Mouse (Mus musculus): ENCODE results near the gene Was. TPM values are rescaled to one million over a fixed set of nuclear protein-coding genes. Genes with fewer than 3 reads are reported as not detected.
"Not testable (repeated sequence)": the region's sequence is repeated elsewhere in the genome, so short reads cannot be mapped to it uniquely, and the experiment has no call there.

The Was gene
- polyA plus RNA-seq, 1 experiment from 2014 or later: 0.48 TPM

DNA sequence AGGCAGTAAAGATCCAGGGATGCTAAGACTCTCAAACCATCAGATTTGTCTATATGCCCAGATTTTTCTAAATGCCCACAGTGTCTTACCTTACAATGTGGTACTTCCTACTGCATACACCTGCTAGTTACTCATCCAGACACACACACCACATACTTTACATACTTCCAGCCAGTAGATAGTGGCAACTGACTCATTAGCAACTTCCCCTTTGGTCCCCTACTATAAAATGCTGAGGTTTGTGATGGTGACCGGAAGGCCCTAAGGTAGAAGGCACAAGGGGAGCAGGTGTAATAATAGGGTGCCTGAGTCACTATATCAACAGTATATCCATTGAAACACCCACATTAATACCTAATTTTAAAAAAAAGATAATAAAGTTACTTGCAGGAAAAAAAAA is 21.1 kb downstream of the Was start:
- Histone ChIP-seq H3K27ac (replicated peaks; ENCODE audit: low read depth, low read length) (no peak overlapping the region), H3K4me2 (ENCODE audit: low read depth, low read length) (no peak overlapping the region), H3K36me3 (replicated peaks; ENCODE audit: control insufficient read depth, insufficient read depth, low read depth, low read length) (no peaks in the 10 kb centered on the region; the same call in 1 of the 2 replicates), H3K4me3 (ENCODE audit: low read depth, low read length) (no peak overlapping the region), H3K27me3 (ENCODE audit: control insufficient read depth, insufficient read depth, low read length) (no peaks in the 10 kb centered on the region), H3K4me1 (ENCODE audit: control insufficient read depth, insufficient read depth, low read length) (no peaks in the 10 kb centered on the region), H3K9me3 (replicated peaks; ENCODE audit: control insufficient read depth, low read length) (no peaks in the 10 kb centered on the region), H3K9ac (replicated peaks; ENCODE audit: low read length) (no peak overlapping the region)
- no peak for ATAC-seq (replicated peaks; ENCODE audit: insufficient number of reproducible peaks, low FRiP score, low TSS enrichment, low read depth)
- DNase-seq (ENCODE audit: low spot score): no peak
- 100% methylated on average over 1 of the region's 1 CpGs for WGBS

- H3K27ac ChIP-seq (replicated peaks; ENCODE audit: low read depth, low read length); H3K9ac ChIP-seq (replicated peaks; ENCODE audit: low read length); DNase-seq (ENCODE audit: low spot score); H3K4me3 ChIP-seq (ENCODE audit: low read depth, low read length); H3K4me2 ChIP-seq (ENCODE audit: low read depth, low read length); H3K36me3 ChIP-seq (replicated peaks; ENCODE audit: control insufficient read depth, insufficient read depth, low read depth, low read length); H3K27me3 ChIP-seq (ENCODE audit: control insufficient read depth, insufficient read depth, low read length); H3K4me1 ChIP-seq (ENCODE audit: control insufficient read depth, insufficient read depth, low read length); H3K9me3 ChIP-seq (replicated peaks; ENCODE audit: control insufficient read depth, low read length); ATAC-seq (replicated peaks; ENCODE audit: insufficient number of reproducible peaks, low FRiP score, low TSS enrichment, low read depth): not testable (repeated sequence)
- 83% methylated on average over 7 of the region's 8 CpGs for WGBS
Measured at GRCm38 (mm10) chrX:8051044-8051781, 39.1 kb downstream of the Was start.

DNA sequence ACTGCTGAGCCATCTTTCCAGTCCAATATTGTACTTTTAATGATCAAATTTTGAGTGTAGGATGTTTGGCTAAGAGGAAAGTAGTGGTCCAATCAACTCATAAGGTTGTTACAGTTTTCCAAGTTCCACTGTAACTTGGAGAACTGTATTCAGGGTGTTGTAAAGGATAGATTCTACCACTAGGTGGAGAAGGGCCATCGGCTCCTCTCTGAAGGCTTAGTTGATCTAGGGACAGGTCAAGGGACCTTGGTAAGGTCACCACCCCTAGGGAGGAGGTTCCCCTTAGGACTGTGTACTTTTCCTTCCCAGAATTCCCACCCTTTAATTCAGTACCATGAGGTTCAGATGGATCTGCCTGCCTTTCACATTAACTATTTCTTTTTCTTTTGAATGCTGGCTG is 57.3 kb downstream of the Was start:
- Histone ChIP-seq H3K27me3 (ENCODE audit: control insufficient read depth, insufficient read depth, low read length) (no peaks in the 10 kb centered on the region), H3K4me2 (ENCODE audit: low read depth, low read length) (no peak overlapping the region)

More for the DNA sequence above, 57.3 kb downstream of the Was start:
- ATAC-seq (replicated peaks; ENCODE audit: insufficient number of reproducible peaks, low FRiP score, low TSS enrichment, low read depth) (no peak), DNase-seq (ENCODE audit: low spot score) (no peak)
- H3K27ac ChIP-seq (replicated peaks; ENCODE audit: low read depth, low read length): no peak overlapping the region
- H3K4me3 ChIP-seq (ENCODE audit: low read depth, low read length): no peak overlapping the region
- no peaks in the 10 kb centered on the region for H3K9me3 ChIP-seq (replicated peaks; ENCODE audit: control insufficient read depth, low read length)
- WGBS: 44% methylated on average over 1 of the region's 1 CpGs
- H3K4me1 ChIP-seq (ENCODE audit: control insufficient read depth, insufficient read depth, low read length): no peaks in the 10 kb centered on the region
- H3K36me3 ChIP-seq (replicated peaks; ENCODE audit: control insufficient read depth, insufficient read depth, low read depth, low read length): no peaks in the 10 kb centered on the region
- H3K9ac ChIP-seq (replicated peaks; ENCODE audit: low read length): no peak overlapping the region

Other genes with a start within 250 kb of the Was start
- gene Otud5, start 249.1 kb downstream of the Was start, polyA plus RNA-seq (2014; fragmentation: Nextera tagmentation; extraction: Ambion mirVana): 36.4 and 37.1 TPM in 2 replicates
- gene Pim2, start 212.2 kb downstream of the Was start, polyA plus RNA-seq (2014; fragmentation: Nextera tagmentation; extraction: Ambion mirVana): 4.9 and 6.4 TPM in 2 replicates
- gene Slc35a2, start 206.5 kb downstream of the Was start, polyA plus RNA-seq (2014; fragmentation: Nextera tagmentation; extraction: Ambion mirVana): 6.8 and 12.1 TPM in 2 replicates
- gene Pqbp1, start 191.2 kb downstream of the Was start, polyA plus RNA-seq (2014; fragmentation: Nextera tagmentation; extraction: Ambion mirVana): 146 and 149 TPM in 2 replicates
- gene Timm17b, start 191.1 kb downstream of the Was start, polyA plus RNA-seq (2014; fragmentation: Nextera tagmentation; extraction: Ambion mirVana): 162 and 172 TPM in 2 replicates
- not detected in 2 replicates for gene Gm10491, start 182.7 kb downstream of the Was start, polyA plus RNA-seq (2014; fragmentation: Nextera tagmentation; extraction: Ambion mirVana)
- gene Gm10490, start 181.0 kb downstream of the Was start, polyA plus RNA-seq (2014; fragmentation: Nextera tagmentation; extraction: Ambion mirVana): not detected in 2 replicates
- 4.9 and 5.3 TPM in 2 replicates for gene Pcsk1n, start 170.7 kb downstream of the Was start, polyA plus RNA-seq (2014; fragmentation: Nextera tagmentation; extraction: Ambion mirVana)
- gene Eras, start 161.9 kb downstream of the Was start, polyA plus RNA-seq (2014; fragmentation: Nextera tagmentation; extraction: Ambion mirVana): not detected in 2 replicates
- 38.0 and 43.9 TPM in 2 replicates for gene Hdac6, start 142.6 kb downstream of the Was start, polyA plus RNA-seq (2014; fragmentation: Nextera tagmentation; extraction: Ambion mirVana)
- 4.0 and 5.0 TPM in 2 replicates for gene Gata1, start 112.4 kb downstream of the Was start, polyA plus RNA-seq (2014; fragmentation: Nextera tagmentation; extraction: Ambion mirVana)
- gene Glod5, start 72.0 kb downstream of the Was start, polyA plus RNA-seq (2014; fragmentation: Nextera tagmentation; extraction: Ambion mirVana): not detected in 2 replicates
- 86.7 and 88.3 TPM in 2 replicates for gene Suv39h1, start 15.7 kb downstream of the Was start, polyA plus RNA-seq (2014; fragmentation: Nextera tagmentation; extraction: Ambion mirVana)
- 15.1 and 15.9 TPM in 2 replicates for gene Wdr13, start 42.4 kb upstream of the Was start, polyA plus RNA-seq (2014; fragmentation: Nextera tagmentation; extraction: Ambion mirVana)
- gene Rbm3, start 55.4 kb upstream of the Was start, polyA plus RNA-seq (2014; fragmentation: Nextera tagmentation; extraction: Ambion mirVana): 525 and 566 TPM in 2 replicates
- 11.3 and 14.1 TPM in 2 replicates for gene Tbc1d25, start 85.7 kb upstream of the Was start, polyA plus RNA-seq (2014; fragmentation: Nextera tagmentation; extraction: Ambion mirVana)
- 33.2 and 37.0 TPM in 2 replicates for gene Ebp, start 103.0 kb upstream of the Was start, polyA plus RNA-seq (2014; fragmentation: Nextera tagmentation; extraction: Ambion mirVana)
- gene Porcn, start 116.0 kb upstream of the Was start, polyA plus RNA-seq (2014; fragmentation: Nextera tagmentation; extraction: Ambion mirVana): 10.2 and 14.2 TPM in 2 replicates
- 46.2 and 49.1 TPM in 2 replicates for gene Ftsj1, start 161.9 kb upstream of the Was start, polyA plus RNA-seq (2014; fragmentation: Nextera tagmentation; extraction: Ambion mirVana)
- gene Slc38a5, start 180.6 kb upstream of the Was start, polyA plus RNA-seq (2014; fragmentation: Nextera tagmentation; extraction: Ambion mirVana): 3.9 and 4.8 TPM in 2 replicates
- not detected in 2 replicates for gene Ssxb10, start 236.9 kb upstream of the Was start, polyA plus RNA-seq (2014; fragmentation: Nextera tagmentation; extraction: Ambion mirVana)

All from embryonic facial prominence, embryonic 11.5 days (tissue).